Mouse (Mus musculus): ENCODE data around the gene Bad. TPM values are rescaled to one million over a fixed set of nuclear protein-coding genes. Genes with fewer than 3 reads are reported as not detected.

Gene Bad
- polyA plus RNA-seq, 1 experiment from 2014 or later = 87.4 TPM

Small RNA genes lying within 50 kb of the gene (microRNA-seq; reads per million reads assigned to microRNA genes)
- gene Mir6990 = 0.85 reads per million

Other genes starting within 250 kb of the Bad start
- gene Rps6ka4, start 101.2 kb upstream of the Bad start, polyA plus RNA-seq (2014; fragmentation: Nextera tagmentation; extraction: Ambion mirVana) = 9.6 and 10.4 TPM in 2 replicates
- gene Ccdc88b, start 83.7 kb upstream of the Bad start, polyA plus RNA-seq (2014; fragmentation: Nextera tagmentation; extraction: Ambion mirVana) = 0.32 TPM in 2 replicates
- 104 and 106 TPM in 2 replicates for gene Trmt112, start 32.2 kb upstream of the Bad start, polyA plus RNA-seq (2014; fragmentation: Nextera tagmentation; extraction: Ambion mirVana)
- gene Prdx5, start 31.8 kb upstream of the Bad start, polyA plus RNA-seq (2014; fragmentation: Nextera tagmentation; extraction: Ambion mirVana) = 240 and 272 TPM in 2 replicates
- 6.9 and 8.4 TPM in 2 replicates for gene Esrra, start 20.0 kb upstream of the Bad start, polyA plus RNA-seq (2014; fragmentation: Nextera tagmentation; extraction: Ambion mirVana)
- gene Catsperz, start 16.5 kb upstream of the Bad start, polyA plus RNA-seq (2014; fragmentation: Nextera tagmentation; extraction: Ambion mirVana) = 0.94 and 5.6 TPM in 2 replicates
- gene Kcnk4, start 7.3 kb upstream of the Bad start, polyA plus RNA-seq (2014; fragmentation: Nextera tagmentation; extraction: Ambion mirVana) = 9.4 and 9.9 TPM in 2 replicates
- 57.3 and 59.6 TPM in 2 replicates for gene Gpr137, start 619 bp downstream of the Bad start, polyA plus RNA-seq (2014; fragmentation: Nextera tagmentation; extraction: Ambion mirVana)
- gene Ppp1r14b, start 33.1 kb downstream of the Bad start, polyA plus RNA-seq (2014; fragmentation: Nextera tagmentation; extraction: Ambion mirVana) = 140 and 162 TPM in 2 replicates
- 7.6 and 17.6 TPM in 2 replicates for gene Plcb3, start 34.6 kb downstream of the Bad start, polyA plus RNA-seq (2014; fragmentation: Nextera tagmentation; extraction: Ambion mirVana)
- gene Fkbp2, start 38.6 kb downstream of the Bad start, polyA plus RNA-seq (2014; fragmentation: Nextera tagmentation; extraction: Ambion mirVana) = 93.0 and 119 TPM in 2 replicates
- gene Vegfb, start 45.8 kb downstream of the Bad start, polyA plus RNA-seq (2014; fragmentation: Nextera tagmentation; extraction: Ambion mirVana) = 52.0 and 60.9 TPM in 2 replicates
- 23.7 and 28.5 TPM in 2 replicates for gene Dnajc4, start 50.7 kb downstream of the Bad start, polyA plus RNA-seq (2014; fragmentation: Nextera tagmentation; extraction: Ambion mirVana)
- gene Nudt22, start 54.3 kb downstream of the Bad start, polyA plus RNA-seq (2014; fragmentation: Nextera tagmentation; extraction: Ambion mirVana) = 22.0 and 22.6 TPM in 2 replicates
- 22.2 and 29.8 TPM in 2 replicates for gene Trpt1, start 54.3 kb downstream of the Bad start, polyA plus RNA-seq (2014; fragmentation: Nextera tagmentation; extraction: Ambion mirVana)
- 1.9 and 4.9 TPM in 2 replicates for gene Fermt3, start 77.6 kb downstream of the Bad start, polyA plus RNA-seq (2014; fragmentation: Nextera tagmentation; extraction: Ambion mirVana)
- 207 and 215 TPM in 2 replicates for gene Stip1, start 98.1 kb downstream of the Bad start, polyA plus RNA-seq (2014; fragmentation: Nextera tagmentation; extraction: Ambion mirVana)
- gene Macrod1, start 114.9 kb downstream of the Bad start, polyA plus RNA-seq (2014; fragmentation: Nextera tagmentation; extraction: Ambion mirVana) = 4.7 and 5.6 TPM in 2 replicates
- 11.0 and 13.3 TPM in 2 replicates for gene Flrt1, start 163.9 kb downstream of the Bad start, polyA plus RNA-seq (2014; fragmentation: Nextera tagmentation; extraction: Ambion mirVana)